Mouse (Mus musculus): ENCODE results near the gene Pecam1.
"Not testable (repeated sequence)": the region's sequence is repeated elsewhere in the genome, so short reads cannot be mapped to it uniquely, and the experiment has no call there.

Gene Pecam1

DNA sequence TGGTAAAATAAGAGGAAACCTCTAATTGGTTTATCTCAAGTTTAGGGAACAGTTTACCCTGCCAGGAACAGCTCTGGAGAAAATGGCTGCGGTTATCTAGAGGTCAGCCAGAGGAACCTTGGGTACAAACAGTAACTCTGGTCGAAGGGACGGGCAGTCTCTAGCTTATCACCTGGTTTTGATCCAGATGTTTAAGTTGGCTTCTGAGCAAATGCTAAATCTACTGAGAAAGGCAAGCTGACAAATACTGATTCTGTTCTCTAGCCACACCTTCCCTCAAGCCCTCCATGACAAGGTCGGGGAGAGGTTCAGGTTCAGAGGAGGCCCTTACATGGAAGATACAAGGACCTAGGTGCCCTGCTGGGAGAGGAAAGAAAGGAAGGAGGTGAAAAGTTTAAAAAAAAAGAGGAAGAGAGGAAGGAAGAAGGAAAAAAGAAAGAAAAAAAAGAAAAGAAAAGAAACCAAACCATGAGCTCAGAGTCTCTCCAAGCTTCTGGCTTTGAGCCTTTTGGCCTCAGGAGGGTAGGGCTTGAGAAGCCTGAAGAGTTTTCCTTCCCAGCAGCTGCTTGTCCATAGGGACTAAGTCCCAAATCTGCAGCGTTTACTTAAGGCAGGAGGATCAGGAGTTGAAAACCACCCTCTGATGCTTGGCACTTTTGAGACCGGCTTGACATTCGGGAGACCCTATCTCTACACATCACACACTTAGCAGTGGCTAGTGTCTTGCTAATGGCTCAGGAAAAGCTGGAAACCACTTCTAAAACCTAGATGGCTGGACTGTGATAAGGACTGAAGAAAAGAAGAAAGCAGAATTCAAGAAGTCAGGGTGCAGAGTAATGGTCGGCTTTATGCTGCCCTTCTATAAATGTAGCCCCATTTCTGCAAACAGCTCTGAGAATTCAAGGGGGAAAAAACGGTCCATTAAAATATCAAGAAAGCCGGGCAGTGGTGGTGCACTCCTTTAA is 21.7 kb downstream of the Pecam1 start:
- no peak for DNase-seq

DNA sequence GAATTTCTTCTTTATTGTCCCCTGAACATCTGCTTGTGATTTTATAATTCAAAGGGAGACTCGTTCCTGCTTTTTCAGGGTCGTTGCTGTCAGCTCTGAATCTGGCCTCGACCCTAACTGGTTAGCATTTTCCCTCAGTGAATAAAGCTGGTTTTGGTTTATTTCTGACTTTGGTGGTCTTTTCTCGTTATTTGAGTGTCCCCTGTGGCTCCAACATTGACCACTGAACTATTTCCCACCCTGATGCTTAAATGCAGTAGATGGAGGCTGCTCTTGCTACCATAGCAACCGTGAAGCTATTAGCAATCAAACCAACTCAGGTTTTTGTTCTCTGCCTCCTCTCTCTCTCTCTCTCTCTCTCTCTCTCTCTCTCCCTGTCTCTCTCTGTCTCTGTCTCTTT is 22.5 kb downstream of the Pecam1 start:
- DNase-seq, result no peak

DNA sequence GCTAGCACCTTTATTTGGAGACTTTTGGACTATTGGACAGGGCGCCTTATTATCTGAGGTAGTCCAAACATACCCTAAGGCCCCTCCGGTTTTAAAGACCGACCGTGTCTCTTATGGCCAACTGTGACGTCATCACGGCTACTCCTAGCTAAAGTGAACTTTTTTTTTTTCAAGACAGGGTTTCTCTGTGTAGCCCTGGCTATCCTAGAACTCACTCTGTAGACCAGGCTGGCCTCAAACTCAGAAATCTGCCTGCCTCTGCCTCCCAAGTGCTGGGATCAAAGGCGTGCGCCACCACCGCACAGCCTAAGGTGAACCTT is 25.6 kb downstream of the Pecam1 start:
- DNase-seq, result not testable (repeated sequence)

DNA sequence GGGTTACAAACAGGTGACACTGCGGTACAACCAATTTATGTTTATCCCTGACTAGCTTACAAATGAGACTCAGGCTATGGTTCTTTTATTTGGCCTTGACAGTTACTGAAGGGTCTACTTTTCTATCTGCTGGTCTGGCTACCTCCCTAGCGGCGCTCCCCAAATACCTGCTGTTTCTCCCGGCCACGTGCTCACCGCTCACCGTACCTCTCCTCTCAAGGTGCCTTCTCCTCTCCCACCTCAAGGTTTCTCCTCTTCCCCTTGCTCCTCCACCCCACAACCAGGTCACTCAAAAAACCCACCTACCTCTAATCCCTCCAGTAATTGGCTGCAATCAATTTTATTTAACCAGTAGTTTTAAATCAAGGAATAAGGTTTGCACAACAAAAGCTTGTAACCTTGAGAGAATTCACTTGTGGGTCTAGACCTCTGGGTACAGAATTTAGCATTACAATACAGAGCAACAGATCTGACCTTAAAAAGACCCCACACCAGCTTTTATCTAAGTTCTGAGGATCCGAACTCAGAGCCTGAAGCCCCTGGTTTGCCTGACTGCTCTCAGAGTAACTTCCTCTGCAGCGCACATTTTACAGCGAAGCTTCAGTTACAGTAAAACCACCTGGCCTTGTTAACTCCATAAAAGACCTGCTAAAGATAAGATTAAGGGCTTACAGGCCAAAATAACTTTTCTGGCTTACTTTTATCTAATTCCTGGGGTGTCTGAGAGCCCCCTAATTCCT is 26.1 kb downstream of the Pecam1 start:
- no peak for DNase-seq

DNA sequence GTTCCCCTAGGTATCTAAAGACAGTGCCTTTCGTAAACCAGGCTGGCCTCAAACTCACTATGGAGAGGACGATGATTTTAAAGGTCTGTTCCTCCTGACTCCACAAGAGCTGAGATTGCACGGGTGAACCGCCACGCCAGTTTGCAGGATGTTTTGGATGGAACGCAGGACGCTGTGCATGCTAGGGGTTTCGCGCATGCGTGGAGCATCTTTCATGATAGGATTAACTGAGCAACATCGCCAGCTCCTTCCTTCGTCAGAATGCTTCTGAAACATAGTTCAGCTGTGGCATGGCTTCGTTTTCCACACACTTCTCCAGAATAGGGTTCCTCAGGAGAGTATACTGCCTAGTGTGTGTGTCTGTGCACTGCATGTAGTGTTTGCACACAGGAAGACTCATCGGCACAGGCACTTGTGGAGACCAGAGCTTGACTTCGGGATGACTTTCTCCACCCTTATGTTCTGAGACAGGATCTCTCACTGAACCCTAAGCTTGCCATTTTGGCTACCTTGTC is 26.8 kb downstream of the Pecam1 start:
- peak in 1 of 2 experiments; percentile 30 for DNase-seq

DNA sequence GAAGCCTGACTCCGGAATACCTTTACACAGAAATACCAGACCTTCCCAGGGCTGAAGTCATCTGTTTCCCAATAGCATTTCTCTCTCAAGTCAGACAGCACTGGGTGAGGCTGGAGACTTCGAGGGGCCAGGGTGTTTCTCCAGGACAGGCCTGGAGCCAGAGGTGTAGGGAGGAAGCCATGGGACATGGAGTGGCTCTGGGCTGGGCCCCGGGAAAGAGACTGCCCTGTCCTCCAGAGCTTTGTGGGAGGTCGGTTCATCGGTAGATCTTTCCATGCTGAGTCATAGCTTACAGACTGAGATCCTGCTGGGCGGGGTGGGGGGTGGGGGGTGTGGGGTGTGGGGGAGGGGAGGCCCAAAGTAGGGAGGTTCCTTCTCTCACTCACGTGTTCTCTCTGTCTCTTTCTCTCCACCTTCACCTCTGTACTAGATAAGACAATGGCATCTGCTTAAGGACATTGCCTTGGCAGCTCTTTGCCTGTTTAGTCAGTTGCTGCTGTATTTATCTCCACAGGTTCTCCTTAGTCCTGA is 27.5 kb downstream of the Pecam1 start:
- DNase-seq, result no peak

DNA sequence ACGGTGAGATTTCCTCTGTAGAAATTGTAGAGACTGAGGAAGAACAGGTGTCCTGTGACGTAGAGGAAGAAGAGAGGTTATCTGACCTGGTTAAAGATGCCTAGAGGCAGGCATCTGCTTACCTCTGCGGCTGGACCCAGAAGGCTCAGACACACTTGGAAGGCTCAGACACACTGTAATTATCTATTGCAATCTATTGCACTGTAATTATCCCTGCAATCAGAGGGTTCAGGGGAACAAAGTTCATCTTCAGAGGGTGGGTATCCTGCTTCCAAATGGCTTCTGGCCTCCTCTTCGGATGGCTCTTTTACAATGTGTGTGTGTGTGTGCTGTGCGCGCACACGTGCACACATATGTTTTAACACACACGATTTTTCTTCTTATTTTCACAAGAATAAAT is 30.0 kb downstream of the Pecam1 start:
- DNase-seq, result no peak

DNA sequence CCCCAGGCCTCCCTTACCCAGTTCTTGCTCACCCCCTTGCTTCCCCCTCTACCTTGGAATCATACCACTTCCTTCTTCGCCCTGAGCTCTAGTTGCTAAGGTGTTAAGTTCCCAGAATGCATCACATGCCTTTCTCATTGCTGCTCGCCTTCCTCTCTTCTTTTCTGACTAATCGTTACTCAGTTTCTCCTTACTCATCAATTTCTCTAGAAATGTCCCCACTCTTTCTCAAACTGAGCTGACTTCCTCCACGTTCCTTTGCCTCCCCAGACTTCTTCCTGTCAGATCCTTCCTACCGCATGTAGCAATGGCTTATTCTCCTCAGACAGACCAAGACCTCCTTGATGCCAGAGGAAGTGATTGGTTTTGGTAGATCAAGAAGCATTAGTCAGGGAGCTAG is 33.9 kb downstream of the Pecam1 start:
- DNase-seq, result no peak

DNA sequence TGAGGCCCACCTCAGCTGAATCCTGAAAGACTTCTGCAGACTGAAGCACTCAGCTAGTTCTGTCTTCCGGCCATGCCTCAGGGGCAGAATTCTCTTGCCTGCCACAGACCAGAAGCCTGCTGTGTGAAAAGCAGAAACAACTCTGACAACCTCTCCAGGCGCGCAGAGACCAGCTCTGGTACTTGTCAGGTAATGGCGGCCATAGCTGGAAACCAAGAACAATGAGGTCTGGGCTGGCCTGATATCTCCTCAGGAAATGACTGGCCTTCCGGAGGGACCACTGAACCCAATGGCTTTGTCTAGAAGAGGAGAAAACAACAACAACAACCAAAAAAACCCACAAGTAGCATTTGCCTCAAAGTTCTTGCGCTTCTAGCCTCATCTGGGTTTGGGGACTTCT is 35.4 kb downstream of the Pecam1 start:
- DNase-seq, result no peak

DNA sequence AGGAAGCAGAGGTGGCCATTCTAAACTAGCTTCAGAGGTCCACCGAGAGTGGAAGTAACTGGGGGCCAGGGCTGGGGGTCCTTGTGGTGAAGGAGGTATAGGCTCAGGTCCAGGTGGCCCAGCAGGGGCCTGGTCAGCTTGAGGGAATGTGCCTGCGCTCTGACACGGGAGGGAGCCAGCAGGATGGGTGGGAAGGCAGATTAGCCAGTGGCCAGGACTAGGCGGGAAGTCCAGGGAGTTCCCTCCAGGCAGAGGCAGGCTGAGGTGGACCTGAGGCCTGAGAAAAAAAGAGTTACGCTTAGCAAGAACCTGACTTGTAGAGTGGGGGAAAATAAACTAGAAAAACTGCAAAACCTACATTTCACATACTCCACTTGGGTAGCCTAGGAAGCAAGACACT is 39.6 kb downstream of the Pecam1 start:
- DNase-seq, result no peak

DNA sequence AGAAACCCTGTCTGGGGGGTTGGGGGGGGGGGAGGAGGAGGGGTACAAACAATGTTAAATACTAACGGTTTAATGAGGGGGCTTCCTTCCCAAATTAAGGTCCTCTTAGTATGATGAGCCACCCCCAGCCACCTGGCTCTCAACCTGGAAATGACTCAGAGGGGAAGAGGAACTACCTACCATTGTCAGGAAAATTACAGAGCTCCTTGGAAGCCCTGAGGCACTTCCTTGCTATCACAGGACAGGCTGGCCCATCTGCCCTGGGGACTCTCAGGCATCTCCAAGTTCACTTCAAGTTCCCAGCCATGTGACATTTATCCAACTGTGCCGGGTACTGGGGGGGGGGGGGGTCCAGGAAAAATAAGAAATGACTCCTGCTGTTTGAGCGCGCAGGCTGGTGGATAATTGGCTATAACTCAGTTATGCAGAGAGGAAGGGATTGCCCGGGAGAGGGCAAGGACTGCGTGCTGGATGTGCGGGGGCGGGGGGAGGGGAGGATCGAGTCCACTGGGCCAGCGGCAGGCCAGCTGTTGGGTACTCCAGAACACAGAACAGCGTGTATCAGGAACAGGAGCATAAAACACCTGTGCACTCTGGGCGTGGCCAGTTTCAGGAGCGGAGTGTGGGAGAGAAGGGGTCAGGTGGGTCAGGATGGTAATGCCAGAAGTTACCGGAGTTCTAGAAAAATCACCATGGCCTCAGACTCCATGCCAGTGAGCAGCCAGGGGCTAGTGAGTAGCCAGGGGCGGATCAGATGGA is 41.0 kb downstream of the Pecam1 start:
- no peak for DNase-seq

DNA sequence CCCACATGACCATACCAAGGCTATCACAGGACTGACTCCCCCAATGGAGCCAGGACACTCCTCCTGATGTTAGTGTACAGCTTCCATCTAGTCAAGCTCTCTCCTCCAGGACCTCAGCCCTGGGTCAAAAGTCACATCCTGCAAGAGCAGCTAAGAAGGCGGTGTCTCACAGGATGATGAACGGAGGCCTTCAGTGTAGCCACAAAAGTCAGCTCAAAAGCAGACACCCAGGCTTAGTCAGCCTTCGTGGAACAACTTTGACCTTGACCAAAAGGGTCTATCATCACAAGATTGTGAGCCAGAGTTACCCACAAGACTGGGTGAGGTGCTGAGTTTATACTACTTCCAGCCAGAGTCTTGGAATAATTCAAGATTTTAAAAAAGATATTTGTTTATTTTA is 42.6 kb downstream of the Pecam1 start:
- DNase-seq, result no peak

DNA sequence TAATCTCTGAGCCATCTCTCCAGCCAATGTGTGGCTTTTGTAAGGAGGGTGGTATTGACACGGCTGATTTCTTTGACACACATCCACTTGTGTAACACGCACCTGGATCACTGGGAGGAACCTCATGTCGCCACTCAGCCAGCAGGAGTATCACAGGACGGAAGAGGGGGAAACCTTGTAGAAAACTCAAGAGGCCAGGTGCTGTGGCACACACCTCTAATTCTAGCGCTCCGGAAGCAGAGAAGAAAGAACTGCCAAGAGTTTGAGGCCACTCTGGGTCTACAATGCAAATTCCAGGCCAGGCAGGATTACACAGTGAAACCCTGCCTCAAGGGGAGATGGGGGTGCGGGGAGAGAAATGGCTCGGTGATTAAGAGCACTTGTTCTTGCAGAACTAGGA is 43.3 kb downstream of the Pecam1 start:
- no peak for DNase-seq

DNA sequence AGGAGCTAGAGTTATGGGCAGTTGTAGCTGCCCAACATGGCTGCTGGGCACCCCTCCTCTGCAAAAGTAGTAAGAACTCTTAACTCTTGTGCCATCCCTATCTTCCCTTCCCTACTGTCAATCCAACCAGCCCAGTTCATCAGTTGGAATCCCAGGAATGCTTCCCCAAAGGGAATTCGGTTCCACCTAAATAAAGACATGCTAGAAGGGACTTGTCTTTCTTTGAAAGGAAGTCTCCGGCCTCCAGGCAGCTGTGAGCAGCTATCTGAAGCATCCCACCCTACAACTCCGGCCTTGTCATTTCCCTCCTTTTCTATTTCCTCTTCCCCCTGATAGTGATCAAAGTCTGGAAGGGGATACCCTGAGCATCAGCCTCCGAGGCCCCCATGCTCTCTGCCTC is 44.2 kb downstream of the Pecam1 start:
- no peak for DNase-seq

DNA sequence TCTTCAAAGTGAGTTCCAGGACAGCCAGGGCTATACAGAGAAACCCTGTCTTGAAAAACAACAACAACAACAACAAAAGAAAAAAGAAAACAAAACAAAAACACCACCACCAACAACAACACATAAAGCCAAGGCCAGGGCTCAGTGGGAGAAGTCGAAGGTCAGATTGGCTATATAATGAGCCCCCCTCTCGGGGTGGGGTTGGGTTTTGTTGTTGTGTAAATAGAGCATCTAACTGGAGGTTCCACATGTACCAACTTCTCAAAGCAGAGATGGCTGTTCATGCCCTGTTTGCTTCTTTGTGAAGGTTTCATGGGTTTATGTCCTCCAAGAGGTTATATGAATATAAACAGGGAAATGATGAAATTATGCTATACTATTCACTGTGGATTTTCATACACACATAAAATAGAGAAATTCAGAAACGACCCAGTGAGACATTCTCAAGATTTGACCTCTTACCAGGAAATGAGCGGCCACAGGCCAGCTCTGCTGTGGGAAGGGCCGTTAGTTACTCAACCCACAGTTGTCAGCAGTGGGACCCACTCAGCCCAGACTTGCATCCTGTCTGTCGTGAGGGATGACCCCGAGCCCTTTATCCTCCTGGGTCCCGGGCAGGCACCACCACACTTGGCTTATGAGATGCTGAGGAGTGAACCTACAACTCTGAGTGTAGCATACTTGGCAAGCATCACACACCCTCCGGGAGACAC is 45.9 kb downstream of the Pecam1 start:
- no peak for DNase-seq

DNA sequence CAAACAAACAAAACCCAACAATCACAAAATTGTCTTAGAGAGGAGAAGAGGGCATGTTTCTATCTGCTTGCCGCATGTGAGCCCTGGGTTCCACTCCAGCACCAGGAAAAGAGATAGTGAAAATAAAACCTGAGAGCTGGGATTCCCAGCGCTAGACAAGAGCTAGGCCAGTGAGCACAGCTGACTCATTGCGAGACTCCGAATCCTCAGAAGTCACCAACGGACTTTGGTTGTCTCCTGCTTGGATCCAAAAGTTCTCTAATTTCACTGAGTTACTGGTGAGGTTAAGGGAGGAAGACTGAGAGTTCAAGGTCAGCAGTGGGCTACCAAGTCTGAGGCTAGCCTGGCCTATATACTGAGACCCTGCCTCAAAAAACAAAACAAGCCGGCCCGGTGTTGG is 46.5 kb downstream of the Pecam1 start:
- DNase-seq, result no peak

DNA sequence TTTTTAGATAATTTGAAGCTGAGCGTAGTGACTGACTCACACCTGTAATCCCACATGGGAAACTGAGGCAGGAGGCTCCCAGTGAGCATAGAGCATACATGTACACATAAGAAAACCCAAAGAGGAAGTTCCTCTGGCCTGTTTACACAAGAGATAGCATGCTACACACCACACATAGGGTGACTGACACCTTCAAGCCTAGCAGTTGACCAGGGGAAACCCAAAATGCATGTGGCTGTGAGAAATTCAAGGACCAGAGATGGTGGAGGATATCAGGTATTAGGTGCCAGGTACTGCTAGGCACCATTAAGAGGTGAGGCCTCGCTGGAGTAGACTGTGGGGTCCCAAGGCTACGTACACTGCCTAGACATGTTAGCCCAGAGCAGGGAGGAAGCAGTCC is 47.8 kb downstream of the Pecam1 start:
- DNase-seq, result no peak

DNA sequence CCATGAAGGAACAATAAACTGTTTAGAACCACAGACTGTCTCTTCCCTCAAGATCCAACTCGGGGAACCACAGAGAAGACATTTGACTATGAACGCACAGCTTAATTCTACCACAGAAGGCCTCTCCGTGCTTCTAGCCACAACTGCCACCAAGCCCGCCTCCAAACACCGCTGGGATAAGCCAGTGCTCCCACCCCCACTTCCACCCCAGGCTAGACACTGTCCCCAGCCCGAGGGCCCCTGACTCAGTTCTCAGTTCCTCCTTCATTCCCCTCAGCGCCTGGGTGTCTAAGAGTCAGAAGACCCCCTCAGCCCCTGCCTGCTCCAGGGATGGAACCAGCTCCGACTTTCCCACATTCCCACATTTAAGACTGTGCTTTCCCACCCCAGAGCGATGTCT is 48.8 kb downstream of the Pecam1 start:
- DNase-seq, result no peak

DNA sequence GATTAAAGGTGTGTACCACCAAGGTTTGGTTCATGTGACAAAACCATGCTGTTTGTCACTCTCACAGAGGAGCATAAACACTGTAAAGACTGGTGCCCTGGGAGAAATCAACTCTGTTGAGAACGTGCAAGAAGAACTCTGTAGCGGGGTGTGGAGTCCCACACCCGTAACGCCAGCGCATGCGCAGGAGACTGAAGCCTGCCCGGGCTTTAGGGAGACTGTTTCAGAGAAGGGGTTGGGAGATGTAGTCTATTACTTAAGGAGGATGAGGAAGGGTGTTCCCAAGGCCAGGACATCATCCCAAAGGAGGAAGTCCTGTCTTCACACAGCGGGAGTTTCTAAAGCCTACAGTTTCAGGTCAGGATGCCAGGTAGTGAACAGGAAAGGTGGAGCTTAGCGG is 51.3 kb downstream of the Pecam1 start:
- no peak for DNase-seq

DNA sequence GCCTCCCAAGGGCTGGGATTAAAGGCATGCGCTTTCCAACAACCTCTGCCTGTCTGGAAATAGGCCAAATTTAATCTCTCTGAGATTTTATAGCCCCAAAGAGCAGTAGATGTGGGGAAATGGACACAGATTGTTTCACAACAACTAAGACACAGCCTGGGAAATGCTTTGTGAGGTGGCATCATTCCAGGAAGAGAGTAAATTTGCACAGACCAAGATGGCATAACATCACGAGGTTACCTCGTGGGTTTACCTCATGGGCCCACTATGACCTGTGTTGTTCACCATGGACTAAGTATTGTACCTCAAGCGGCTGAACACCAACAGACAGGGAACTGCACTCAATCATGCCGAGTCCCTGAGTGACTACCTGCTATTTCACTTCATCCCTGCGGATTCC is 52.1 kb downstream of the Pecam1 start:
- DNase-seq, result no peak

DNA sequence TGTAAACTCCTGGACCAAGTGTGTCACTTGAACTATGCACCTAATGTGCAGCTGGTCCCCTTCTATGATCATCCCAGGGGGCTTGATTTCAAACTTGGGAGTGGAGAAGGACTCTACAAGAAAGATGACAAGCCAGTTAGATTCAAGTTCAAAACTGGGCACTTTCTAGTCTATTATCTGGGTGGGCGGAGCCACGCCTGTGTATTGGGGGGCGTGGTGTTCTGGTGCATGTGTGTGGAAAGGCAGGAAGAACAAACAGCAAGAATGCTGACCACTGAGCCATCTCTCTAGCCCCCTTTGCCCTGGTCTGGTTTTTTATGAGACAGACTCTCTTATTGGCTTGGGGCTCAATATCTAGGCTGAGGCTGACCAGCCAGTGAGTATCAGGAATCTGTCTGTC is 54.5 kb downstream of the Pecam1 start:
- no peak for DNase-seq

DNA sequence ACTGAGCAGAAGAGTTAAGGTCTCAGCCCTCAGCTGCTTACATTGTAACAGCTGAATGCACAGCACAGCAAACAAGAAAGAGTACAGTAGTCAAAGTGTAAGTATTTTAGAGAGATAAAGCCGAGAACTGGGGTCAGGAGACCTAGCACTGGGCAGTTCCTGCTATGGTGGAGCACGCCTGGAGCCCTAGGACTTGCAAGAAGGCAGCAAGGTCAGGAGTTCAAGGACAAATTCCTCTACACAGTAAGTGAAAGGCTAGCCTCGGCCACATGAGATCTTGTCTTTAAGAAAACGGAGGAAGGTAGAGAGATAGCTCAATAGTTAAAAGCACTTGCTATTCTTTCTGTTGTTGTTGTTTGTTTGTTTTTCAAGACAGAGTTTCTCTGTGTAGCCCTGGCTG is 57.5 kb downstream of the Pecam1 start:
- DNase-seq, result no peak
